Mouse (Mus musculus) CH12.LX (cell line): Measurements from ENCODE around the gene Ptprr. TPM values are rescaled to one million over a fixed set of nuclear protein-coding genes. Genes with fewer than 3 reads are reported as not detected.

ENCODE experiments used
- DNase-seq: peaks from one replicate; pipeline ENCODE4 v3.0.0-alpha.2; 2013; ENCODE audit errors: extremely low read depth
- H3K27ac ChIP-seq: 2 replicates; pipeline ENCODE4 v1.5.1; 2012; ENCODE audit warnings: low read depth, mild to moderate bottlenecking, control low read depth, moderate library complexity; ENCODE audit not compliant: insufficient read depth
- H3K27me3 ChIP-seq: replicated peaks from 2 replicates; pipeline ENCODE3; 2012; ENCODE audit warnings: inconsistent platforms
- H3K36me3 ChIP-seq, 2 experiments: replicated peaks in 1 of 2; 2 replicates each; pipeline versions ENCODE3 to v1.6.1; 2012; ENCODE audit warnings: inconsistent platforms in 1 of 2, low read length in 1 of 2, mild to moderate bottlenecking in 1 of 2, mixed read lengths in 1 of 2, moderate library complexity in 1 of 2; ENCODE audit not compliant: control insufficient read depth in 1 of 2, insufficient read depth in 1 of 2
- H3K4me1 ChIP-seq, 2 experiments: 2 replicates each; pipeline ENCODE4 v1.6.1; 2012; ENCODE audit warnings: inconsistent platforms in 1 of 2, moderate library complexity in 1 of 2; ENCODE audit not compliant: insufficient read depth in 2 of 2, control insufficient read depth in 1 of 2
- H3K4me2 ChIP-seq: 2 replicates; pipeline ENCODE4 v1.6.1; 2012; ENCODE audit warnings: low read depth, mild to moderate bottlenecking, control low read depth; ENCODE audit not compliant: poor library complexity, insufficient read depth, severe bottlenecking
- H3K4me3 ChIP-seq, 3 experiments: fragments of 150-350 bp in 1 of 3; sonication (generic) in 1 of 3; replicated peaks in 1 of 3; 2 replicates each; pipeline versions ENCODE3 to v1.5.1; 2011 to 2012; ENCODE audit warnings: low read depth in 2 of 3, low read length in 2 of 3, mild to moderate bottlenecking in 2 of 3, moderate library complexity in 2 of 3, control low read depth in 1 of 3, improper control_type of control experiment in 1 of 3, inconsistent platforms in 1 of 3, mixed read lengths in 1 of 3; ENCODE audit not compliant: poor library complexity in 1 of 3
- H3K79me2 ChIP-seq: replicated peaks from 2 replicates; pipeline ENCODE4 v1.6.1; 2012; ENCODE audit warnings: mild to moderate bottlenecking, moderate library complexity; ENCODE audit not compliant: control insufficient read depth, poor library complexity, insufficient read depth, severe bottlenecking; ENCODE audit errors: extremely low read depth
- H3K9ac ChIP-seq: 2 replicates; pipeline ENCODE4 v1.6.1; 2012; ENCODE audit warnings: low read depth, mild to moderate bottlenecking, control low read depth, moderate library complexity; ENCODE audit not compliant: insufficient read depth
- H3K9me3 ChIP-seq: replicated peaks from 2 replicates; pipeline ENCODE3; 2012; ENCODE audit warnings: low read length, inconsistent platforms, mixed read lengths
- CTCF ChIP-seq, 2 experiments: IDR thresholded peaks in 1 of 2; conservative IDR thresholded peaks in 1 of 2; 2 replicates each; pipeline ENCODE4 v1.5.1; 2011 to 2012; ENCODE audit warnings: low read depth in 2 of 2, low read length in 2 of 2, improper control_type of control experiment in 1 of 2, inconsistent platforms in 1 of 2, mild to moderate bottlenecking in 1 of 2, moderate library complexity in 1 of 2
- RAD21 ChIP-seq: IDR thresholded peaks from 2 replicates; pipeline ENCODE4 v1.6.1; 2011; ENCODE audit warnings: low read depth, mild to moderate bottlenecking, low read length, improper control_type of control experiment, moderate library complexity
- SMC3 ChIP-seq: IDR thresholded peaks from 2 replicates; pipeline ENCODE4 v1.6.1; 2011; ENCODE audit warnings: low read depth, low read length, improper control_type of control experiment
- USF2 ChIP-seq: conservative IDR thresholded peaks from 2 replicates; pipeline ENCODE4 v1.6.1; 2011; ENCODE audit warnings: low read depth, low read length, improper control_type of control experiment
- dilution Hi-C: fragments of 300-500 bp; cut with MboI; formaldehyde crosslinking; loops from 2 replicates; pipeline ENCODE4 v1.14.3; 2020; ENCODE audit warnings: low sequenced_read_pairs; ENCODE audit not compliant: extremely low pct_unique_long_range_greater_than_20kb, extremely low pct_ligation_motif_present
- in situ Hi-C: fragments of 300-500 bp; cut with MboI; formaldehyde crosslinking; loops from 3 replicates; pipeline ENCODE4 v1.14.3; 2019; ENCODE audit warnings: low sequenced_read_pairs, low pct_ligation_motif_present, low pct_unique_long_range_greater_than_20kb, mixed read lengths
- polyA plus RNA-seq: library from polyadenylated mRNA; unstranded; fragments of >175 nt; gene quantifications from 2 replicates; pipeline ENCODE4 v1.2.1, GENCODE M21; 2012; ENCODE audit warnings: low read depth; ENCODE audit not compliant: insufficient read length
- total RNA-seq, 2 experiments: library from RNA; depleted of rRNA; stranded (reverse); fragments of 300-350 nt in 1 of 2; fragments of >200 nt in 1 of 2; gene quantifications; 2 replicates each; pipeline ENCODE4 v1.2.3; 2012 to 2014

Gene Ptprr
- total and polyA plus RNA-seq, 3 experiments, result 0.51 to 1.9 (median 0.81) TPM

- Histone ChIP-seq H3K27ac (no peak overlapping the region), H3K4me3 (no peak overlapping the region), H3K27me3 (no peaks in the 10 kb centered on the region), H3K36me3 (no peaks in the 10 kb centered on the region), H3K9me3 (no peaks in the 10 kb centered on the region), H3K4me1 (no peaks in the 10 kb centered on the region), H3K4me2 (no peak overlapping the region), H3K9ac (no peak overlapping the region), H3K79me2 (no peaks in the 10 kb centered on the region)
- in situ Hi-C loops, result no loop called here
- TF ChIP-seq USF2, result no peak
- TF ChIP-seq RAD21, result peak; percentile 58
- peak; percentile 86 for TF ChIP-seq SMC3
- peak; percentile 84 to 91 for TF ChIP-seq CTCF (conservative IDR thresholded peaks at IDR 0.05 in 1 of 2, IDR thresholded peaks at IDR 0.05 in 1 of 2; ENCODE audit: low read depth in 2 of 2, low read length in 2 of 2)
- dilution Hi-C loops, result no loop called here
- DNase-seq, result peak; percentile 67
These were observed 301.2 kb downstream of the Ptprr start for GRCm38 (mm10) chr10:116319246-116319645.

Other genes with a start within 250 kb of the Ptprr start
- gene Tspan8, start 201.4 kb upstream of the Ptprr start, total RNA-seq (2012; rRNA removed), result 0.08 TPM in 1 of 2 replicates, not detected in the other
- gene Tspan8, start 201.4 kb upstream of the Ptprr start, total RNA-seq (2014; rRNA removed), result 0.67 TPM in 1 of 2 replicates, not detected in the other
- 0.35 TPM in 1 of 2 replicates, not detected in the other for gene Tspan8, start 201.4 kb upstream of the Ptprr start, polyA plus RNA-seq
- not detected in 2 replicates for gene 4933416C03Rik, start 95.7 kb downstream of the Ptprr start, total RNA-seq (2012; rRNA removed)
- not detected in 2 replicates for gene 4933416C03Rik, start 95.7 kb downstream of the Ptprr start, total RNA-seq (2014; rRNA removed)
- gene 4933416C03Rik, start 95.7 kb downstream of the Ptprr start, polyA plus RNA-seq, result not detected in 2 replicates